Mouse (Mus musculus) spleen, adult 18-20 months (tissue): Measurements from ENCODE around the gene Ryr1.
A peak's percentile ranks its signal among the peaks of the same experiment; 100 is the strongest.

ENCODE experiments used
- DNase-seq, 2 experiments: peaks; one replicate each; pipeline ENCODE4 v3.0.0; 2022; ENCODE audit warnings: mixed read lengths in 2 of 2

Ryr1 gene

DNA sequence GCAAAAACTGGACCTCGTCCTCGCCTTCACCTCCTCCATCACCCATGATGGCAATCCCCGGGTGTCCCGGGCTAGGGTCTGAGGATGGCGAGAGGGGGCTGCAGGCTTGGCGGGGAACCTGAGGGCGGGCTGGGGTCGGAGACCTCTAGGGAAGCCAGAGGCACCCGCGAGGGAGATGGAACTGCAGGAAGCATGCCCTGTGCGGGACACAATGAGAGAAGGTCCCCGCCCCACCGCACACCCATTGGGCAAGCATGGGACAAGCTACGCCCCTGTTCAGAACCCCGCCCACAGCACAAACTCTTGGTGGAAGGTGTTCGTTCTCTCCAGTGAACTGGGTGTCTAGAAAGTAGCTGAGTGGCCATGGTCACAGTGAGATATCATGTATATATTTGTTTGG is at the start of gene Ryr1:
Gene Ryr1 (minus strand): TSS at position 210 of the 400 bp plus-strand sequence.
- peak in 1 of 2 experiments; percentile 19 for DNase-seq

DNA sequence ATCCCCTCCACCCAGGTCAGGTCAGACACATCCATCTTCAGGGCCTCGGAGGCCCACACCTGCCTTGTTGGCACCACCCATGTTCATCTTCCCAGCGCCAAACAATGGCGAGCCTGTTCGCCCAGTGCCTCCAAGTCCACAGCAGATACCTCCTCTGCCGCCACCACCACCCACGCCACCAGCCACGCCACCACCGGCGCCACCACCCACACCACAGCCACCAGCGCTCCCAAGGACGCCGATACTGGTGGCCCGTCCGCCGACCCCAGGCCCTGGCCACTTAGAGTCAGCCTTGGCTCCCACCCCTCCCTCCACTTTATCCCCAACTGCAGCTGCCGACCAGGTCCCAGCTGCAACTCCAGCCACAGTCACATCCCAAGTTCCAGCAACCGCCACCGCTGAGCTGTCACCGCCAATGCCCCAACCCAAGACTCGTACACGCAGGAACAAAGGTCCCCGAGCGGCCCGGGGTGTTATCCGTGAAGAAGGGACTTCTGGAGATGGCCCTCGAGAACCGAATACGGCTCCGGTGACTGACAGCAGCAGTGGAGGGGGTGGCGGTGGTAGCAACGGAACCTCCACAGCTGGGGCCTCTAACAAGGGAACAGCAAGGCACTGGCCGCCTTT is 47.5 kb upstream of the Ryr1 start:
- DNase-seq = no peak

DNA sequence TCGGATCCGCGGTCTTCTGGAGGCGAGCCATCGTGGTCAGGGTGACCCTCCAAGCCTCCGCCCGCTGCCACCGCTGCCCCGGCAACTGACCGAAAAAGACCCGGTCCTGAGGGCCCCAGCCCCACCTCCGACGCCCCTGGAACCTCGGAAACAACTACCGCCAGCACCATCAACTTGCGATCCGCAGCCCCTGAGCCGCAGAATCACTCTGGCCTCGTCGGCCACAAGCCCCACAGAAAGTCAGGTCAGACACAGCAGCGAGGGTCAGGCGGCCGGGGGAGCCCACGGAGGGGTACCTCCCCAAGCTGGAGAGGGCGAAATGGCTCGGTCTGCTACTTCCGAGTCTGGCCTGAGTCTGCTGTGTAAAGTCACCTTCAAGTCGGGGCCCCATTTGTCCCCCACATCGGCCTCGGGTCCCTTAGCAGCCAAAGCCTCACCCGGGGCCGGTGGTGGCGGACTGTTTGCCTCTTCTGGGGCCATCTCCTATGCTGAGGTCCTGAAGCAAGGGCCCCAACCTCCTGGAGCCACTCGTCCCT is 46.7 kb upstream of the Ryr1 start:
- DNase-seq = no peak

DNA sequence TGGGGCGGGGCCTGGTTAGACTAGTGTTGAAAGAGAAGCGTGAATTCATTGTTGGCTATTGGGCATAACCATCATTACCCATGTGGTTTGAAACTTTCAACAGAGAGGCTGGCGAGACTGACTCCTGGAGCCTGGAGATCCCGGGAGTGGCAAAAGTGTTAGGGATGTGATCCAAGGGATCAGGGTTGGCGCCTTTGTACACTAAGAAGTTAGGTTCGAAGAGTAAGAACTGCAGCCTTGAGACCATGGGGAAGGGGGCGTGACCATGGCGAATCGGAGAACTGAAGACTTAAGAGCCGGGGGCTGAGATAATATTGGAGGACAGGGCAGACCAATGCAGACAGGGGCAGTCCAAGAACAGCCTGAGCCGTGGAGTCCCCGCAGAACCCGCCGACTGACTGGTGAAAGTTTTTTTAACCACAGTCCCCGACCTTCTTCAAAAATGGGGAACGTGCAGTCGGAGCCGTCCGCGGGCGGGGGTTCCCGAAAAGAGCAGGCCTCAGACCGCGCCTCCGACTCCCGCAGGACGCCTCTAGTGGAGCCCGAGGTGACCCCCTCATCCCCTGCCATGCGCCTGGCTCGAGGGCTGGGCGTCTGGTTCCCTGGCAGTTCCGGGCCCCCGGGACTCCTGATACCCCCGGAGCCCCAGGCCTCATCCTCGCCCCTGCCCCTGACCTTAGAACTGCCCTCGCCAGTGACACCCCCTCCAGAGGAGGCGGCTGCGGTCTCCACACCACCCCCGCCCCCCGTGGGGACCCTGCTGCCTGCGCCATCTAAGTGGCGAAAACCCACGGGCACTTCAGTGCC is 46.0 kb upstream of the Ryr1 start:
- DNase-seq = peak in 1 of 2 experiments; percentile 38

DNA sequence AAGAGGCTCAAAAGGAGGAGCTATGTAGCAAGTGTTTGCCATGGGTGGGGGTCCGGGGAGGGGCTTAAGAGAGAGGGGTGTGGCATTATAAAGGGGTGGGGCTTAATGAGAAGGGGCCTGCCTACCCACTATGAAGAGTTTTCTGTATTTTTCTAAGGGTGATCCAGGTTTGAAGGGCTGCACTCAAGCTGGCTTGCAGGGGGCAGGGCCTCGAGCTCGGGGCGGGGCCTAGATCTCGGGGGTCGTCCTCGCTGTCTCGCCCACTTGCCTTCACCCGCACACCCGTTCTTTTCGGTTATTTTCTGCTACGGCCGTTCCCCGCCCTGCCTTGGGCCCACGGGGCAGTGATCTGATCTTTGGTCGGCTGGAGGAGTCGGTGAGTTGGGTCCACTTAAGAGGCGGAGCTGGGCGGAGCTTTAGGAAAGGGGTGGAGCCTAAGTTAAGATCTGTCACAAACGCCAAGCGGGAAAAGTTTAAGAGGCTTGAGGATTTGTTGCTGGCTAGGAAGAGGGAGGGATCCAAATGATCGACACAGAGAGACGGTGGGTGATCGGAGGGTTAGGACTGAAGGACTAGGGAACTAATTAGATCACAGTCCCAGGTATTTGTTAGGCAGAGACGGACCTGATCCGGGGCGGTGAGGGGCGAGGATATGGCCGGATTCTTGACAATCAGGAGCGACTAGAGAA is 45.2 kb upstream of the Ryr1 start, which contains the start of the genes Ggn and Spred3:
Gene Ggn (plus strand): TSS at position 145 of the 689 bp plus-strand sequence.
Gene Spred3 (minus strand): TSS at position 346 of the 689 bp plus-strand sequence.
- peak in 1 of 2 experiments; percentile 61 for DNase-seq

DNA sequence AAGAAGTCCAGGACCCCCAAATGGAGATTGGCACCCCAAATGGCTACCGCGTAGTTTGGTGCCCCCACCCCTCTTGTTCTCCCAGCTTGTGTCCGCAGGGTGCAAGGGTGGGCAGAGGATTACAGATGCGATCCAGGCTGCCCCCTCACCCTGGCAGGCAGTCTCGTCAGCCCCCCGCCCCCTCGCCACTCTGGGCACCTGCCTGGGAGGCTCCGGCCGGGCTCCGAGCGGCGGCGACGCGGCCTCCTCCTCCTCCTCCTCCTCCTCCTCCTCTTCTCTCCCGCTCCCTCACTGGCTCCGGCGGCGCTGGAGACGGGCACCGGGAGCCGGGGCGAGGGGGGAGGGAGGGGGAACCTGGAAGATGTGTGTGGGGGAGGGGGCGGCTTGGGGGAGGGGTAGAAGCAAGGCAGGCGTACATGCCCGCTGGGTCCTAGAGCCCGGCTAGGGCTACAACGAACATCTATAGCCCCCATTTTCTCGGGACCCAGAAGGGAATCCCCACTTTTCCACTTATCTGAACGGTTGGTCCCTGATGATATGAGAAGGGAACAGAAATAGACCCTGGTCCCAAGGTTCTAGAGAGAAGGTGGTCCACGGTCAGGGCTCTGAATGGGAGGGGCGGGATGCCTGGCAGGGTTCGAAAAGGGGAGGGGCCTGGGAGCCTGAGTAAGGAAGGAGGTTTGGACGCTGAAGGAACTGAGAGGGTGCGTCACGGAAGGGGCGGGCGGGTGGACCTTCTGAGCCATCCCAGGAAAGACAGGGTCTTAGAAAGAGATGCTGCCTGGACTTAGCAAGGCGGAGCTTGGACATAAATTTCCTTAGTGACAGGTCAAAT is 44.5 kb upstream of the Ryr1 start:
- peak in 1 of 2 experiments; percentile 38 for DNase-seq

DNA sequence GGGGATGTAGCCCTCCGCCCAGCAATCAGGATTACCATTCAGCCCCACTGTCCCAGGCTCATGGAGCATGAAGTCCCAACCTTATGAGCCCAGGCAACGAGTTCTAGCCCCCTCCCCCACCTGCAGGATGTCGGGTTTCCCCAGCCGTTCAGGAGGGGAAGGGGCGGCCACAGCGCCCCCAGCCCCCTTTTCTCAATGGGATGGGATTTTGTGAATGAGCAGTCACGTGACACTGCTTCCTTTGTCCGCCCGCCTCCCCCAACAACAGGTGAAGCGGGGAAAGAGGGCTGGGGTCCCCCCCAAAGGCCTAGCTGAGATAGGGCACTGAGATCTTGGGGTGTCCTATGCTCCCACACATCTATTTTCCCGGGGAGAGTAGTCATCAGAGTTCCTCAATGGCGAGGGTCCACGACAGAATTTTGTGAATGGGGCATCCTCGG is 43.8 kb upstream of the Ryr1 start:
- no peak for DNase-seq

DNA sequence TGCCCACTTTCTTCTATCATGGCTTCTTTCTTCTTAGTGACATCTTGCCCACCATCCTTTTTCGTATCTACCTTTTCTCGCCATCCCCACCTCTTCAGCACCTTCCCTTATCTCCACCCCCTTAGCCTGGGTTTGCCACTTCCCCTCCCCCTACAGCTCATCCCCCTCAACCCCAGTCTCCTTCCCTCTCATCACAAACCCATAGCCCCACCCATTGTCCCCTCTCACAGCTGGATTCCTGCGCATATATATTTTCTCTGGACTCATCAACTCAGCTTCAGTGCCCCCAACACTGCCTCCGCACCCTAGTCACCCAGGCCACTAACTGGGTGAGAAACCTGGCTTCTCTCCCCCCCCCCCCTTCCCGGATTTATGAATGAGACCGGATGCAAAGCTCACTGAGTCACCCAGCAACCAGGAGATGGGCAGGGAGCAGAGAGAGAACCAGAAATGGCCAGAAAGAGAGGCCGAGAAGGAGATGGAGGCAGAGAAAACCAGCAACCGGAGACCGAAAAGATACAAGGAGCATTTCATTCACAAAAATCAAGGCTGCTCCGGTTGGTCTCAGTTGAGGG is 43.2 kb upstream of the Ryr1 start:
- DNase-seq = no peak

DNA sequence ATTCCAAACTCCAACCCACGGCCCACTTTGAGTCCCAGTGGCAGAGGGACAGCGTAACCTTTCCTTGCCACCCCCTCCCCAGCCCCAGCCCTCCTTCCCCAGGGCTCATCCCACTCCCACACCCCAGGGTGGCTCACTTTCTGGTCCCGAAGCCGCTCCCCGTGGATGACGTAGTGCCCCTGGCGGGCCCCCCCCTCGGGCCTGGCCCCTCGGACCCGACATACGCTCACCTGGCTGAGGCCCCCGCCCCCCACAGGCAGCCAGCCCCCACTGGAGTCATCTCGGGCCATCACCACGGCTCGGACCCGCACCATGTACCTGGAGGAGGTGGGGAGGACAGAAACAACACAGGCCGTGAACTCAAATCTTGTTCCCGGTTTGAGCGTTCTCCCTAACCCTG is 42.7 kb upstream of the Ryr1 start:
- DNase-seq = no peak

DNA sequence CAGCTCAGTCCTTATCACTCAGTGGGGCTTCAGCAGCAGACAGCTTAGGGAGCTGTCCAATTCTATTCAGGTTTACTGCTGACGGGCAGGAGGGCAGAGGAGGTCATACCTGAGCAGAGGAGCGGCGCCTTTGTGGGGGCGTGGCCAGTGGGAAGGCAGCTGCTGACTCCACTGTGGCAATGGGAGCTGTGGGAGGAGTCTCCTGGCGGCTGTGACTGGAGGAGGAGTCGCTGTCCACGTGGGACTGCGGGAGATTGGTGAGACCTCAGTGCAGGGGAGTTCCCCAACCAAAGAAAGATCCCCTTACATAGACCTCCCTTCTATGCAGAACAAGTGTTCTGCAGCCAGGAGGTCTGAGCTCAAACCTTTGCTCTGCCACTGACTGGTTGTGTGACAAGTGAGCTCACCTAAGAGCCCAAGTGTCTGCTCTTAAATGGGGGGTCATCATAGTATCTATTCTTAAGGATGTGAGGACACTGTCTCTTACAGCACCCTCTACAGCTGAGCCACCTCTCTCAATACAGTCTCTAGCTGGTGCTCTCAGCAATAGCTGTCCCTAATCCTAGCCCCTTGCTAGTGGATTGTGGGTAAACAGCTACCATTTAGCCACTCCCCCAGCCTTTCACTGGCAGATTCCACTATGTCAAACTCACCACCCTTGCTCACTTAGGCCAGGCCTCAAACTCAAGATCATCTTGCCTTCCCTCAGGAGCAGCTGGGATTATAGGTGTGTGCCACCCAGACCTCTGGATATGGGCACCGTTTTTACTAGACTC is 38.0 kb upstream of the Ryr1 start:
- no peak for DNase-seq

DNA sequence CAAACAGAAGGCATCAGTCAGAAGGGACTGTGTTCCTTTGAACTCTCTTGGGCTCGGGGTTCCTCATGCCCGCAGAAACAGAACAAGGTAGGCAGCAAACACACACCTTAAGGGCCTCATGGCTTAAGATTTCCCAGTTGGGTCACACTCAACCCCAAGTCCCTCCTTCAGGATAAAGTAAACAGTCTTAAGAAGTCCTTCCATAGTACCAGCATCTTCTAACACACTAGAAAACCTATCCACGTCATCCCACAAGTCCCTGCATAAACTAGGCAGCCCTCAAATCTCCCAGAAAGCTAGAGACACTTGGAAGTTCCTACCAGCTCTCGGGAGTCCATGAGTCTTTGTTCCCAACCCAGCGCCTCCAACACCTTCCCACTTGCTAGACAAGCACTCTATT is 37.3 kb upstream of the Ryr1 start:
- no peak for DNase-seq

DNA sequence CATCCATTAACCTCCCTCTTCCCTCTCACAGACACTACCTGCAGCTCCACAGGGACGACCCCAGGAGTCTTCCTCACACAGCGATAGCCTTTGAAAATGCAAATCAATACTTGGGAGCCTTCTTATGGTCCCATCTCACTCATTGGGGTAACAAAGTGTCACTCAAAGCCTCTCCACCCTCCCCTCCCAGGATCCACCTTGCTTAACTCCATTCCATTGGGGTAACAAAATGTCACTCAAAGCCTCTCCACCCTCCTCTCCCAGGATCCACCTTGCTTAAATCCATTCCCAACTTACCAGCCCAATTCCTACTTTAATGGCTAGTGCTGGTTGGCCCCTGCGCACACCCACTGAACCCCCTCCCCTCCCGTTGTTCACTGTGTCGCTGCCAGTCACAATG is 33.3 kb upstream of the Ryr1 start:
- DNase-seq = no peak

DNA sequence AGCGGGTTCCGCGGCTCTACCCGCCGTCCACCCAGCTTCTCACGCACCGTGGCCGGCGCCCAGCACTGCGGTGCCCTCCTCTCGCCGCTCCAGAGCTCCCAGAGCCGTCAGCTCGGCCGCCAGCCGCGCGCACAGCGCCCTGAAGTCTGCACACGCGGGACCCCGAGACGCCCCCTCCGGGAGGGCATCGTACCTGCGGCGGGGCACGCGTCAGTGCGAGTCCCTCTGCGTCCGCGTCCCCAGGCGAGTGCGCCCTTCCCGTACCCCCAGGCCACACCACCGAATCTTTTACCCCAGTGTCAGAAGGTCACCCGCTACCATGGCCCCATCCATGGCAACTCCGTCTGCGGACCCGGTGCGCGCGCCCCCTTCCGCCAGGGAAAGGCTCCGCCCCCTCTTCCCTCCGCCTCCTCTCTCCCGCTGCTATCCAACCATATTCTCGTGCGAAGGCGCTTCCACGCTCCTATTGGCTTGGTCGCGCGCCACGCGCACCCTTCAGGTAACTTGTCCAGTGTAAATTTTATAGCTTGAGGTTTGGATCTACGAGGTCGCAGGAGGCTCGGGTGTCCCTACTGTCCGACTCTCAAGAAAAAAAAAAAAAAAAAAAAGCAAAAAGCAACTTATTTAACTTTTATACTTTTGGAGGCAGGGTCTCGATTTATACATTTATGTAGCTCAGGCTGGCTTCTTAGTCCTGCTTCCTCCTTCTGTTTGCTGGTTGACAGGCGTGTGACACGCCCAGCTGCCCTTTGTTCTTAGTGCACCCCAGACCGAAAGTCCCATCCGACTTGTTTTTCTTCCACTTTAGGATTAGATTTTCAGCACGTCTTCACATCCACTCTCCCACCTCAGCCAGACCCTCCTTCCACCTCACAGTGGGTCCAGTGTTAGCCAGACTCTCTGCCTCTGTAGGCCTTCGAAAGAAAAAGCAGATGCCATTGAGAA is 31.1 kb upstream of the Ryr1 start, which contains the start of gene Fam98c:
Gene Fam98c (minus strand): TSS at position 397 of the 945 bp plus-strand sequence.
- DNase-seq = peak; percentile 65 to 78

DNA sequence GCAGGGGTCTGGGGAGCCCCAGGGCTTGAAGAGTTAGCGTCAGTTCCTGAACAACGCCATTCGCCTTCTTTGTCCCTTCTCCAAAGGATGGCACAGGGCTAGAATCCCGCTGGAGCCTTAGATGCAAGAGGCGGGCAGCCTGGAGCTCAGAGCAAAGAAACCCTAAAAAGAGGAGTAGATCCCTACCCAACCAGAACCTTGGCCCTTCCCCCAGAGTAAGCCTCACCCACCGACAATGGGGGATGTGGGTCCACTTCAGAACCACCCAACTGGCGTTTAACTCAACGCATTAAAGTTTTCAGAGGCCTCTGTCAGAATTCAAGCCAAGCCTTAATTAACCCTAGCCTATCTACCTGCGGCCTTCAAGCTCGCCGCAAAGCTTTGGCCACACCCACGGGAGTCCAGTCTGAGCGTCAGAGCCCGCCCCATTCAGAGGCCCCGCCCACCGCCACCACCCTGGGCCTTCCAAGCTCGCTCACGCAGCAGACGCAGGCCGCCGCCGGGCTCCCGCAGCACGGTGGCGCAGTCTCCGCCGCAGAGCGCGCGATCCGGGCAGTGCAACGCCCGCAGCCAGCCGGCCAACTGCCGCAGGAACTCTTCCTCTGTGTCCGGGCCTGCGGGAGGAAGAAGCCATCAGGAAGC is 30.3 kb upstream of the Ryr1 start:
- peak; percentile 78 to 93 for DNase-seq

DNA sequence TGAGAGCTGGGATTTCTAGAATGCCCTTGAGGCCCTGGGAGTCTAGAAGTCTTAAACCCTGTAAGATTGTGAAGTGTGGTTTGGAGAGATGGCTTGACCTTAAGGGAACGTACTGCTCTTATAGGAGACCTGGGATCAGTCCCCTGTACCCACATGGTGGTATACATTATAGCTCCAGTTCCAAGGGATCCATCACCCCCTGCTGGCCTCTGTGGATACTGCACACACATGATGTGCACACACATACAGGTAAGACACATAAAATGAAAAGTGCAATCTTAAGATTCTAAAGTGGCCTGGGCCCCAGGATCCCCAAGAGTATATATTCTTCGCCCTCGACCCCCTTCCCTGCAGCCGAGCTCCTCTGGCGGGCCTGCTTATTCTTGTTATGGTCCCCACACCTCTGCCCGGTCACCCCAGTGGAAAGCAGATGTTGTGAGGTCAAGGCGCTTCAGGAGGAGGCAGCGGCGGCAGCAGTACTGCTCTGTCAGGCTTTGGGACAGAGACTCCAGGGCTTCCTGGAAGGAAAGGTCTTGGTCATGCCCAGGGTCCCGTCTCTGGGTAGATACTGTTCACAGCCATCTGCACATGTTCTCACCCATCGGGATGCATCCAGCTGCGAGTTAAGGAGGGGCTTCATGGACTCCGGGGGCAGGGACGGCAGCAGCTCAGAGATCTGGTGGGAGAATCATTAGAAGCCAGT is 29.2 kb upstream of the Ryr1 start:
- no peak for DNase-seq

DNA sequence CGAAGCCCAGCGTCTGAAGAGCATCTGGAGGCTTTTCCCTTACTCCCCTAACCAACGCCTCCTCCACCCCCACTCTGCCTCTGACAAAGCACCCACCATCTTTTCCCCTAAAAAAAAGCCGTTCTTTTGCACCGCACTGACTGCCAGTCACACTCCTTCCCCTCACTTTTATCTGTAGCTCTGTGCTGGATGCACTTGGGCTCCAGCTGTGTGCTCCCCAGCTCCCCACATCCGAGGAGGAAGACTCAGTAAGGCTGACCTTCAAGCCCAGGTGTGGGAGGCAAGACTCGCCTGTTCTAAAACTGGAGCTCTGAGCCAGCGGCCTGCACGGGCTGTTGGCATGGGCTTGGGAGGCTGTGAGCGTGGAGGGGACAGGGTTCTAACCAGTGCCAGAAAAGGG is 26.5 kb upstream of the Ryr1 start:
- no peak for DNase-seq

DNA sequence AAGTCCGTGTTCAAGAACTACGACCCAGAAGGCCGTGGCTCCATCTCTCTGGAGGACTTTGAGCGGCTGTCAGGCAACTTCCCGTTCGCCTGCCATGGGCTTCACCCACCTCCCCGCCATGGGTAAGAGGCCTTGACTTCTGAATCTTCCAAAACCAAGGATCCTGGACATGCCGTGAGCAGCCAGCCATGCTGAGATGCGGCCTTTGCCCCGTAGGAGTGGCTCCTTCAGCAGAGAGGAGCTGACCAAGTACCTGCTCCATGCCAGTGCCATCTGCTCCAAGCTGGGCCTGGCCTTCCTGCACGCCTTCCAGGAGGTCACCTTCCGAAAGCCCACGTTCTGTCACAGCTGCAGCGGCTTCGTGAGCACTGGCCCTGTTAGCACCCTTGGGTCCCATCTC is 23.8 kb upstream of the Ryr1 start:
- no peak for DNase-seq

DNA sequence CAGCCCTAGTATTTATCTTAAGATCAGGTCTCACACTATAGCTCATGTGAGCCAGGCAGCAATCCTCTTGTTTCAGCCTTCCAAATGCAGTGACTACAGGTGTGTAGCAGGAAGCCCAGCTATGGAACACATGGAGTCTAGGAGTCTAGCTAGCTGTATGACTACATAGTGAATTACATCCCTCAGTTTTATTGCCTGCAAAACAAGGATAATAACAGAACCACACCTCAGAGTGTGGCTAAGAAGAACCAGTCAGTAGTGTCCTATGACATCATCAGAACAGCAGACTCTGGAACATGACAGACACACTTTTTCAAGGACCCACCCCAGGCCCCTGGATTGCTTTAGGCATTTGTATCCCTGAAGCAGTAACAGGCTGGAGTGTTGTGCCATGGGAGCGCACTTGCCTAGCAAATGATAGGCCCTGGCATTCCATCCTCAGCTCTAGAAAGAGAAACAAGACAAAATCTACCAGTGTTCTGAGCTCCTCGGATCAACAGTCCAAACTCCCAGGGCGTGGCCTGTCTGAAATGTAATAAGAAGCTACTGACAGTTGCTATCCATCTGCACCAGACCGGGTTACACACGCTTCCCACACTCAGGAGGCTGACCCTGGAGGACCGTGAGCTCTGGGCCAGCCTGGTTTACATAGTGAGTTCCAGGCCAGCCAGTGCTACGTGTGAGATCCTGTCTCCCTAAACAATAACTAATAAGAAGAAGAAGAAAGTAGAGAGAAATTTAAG is 21.8 kb upstream of the Ryr1 start:
- DNase-seq = no peak
